Mouse (Mus musculus) liver, postnatal 0 days (tissue): ENCODE data around the gene Sox6.

Experiments
- CTCF ChIP-seq: sonication (generic); IDR thresholded peaks from 2 replicates; pipeline ENCODE4 v1.5.1; 2016; ENCODE audit warnings: antibody characterized with exemption, low read depth
- EP300 ChIP-seq: IDR thresholded peaks from 2 replicates; pipeline ENCODE4 v1.6.1; 2016; ENCODE audit warnings: antibody characterized with exemption, low read depth, mild to moderate bottlenecking

DNA sequence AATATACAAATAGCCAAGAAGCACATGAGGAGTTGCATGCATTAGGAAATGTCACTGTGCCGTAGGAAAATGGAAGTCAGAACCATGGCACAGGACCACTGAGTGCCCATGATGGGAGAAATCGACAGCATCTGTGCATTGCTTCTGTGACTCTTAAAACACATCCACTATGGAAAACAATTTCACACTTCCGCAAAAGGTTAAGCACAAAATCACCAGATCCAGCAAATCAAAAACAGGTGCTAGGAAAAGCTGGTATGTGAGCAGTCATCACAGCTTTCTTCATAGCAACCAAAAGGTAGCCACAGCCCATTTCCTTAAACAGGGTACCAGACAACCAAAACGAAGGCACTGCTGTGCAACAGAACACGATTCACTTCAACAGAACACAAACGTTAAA lies 52.9 kb downstream of the Sox6 start:
- TF ChIP-seq CTCF (no peak), EP300 (no peak)
